Mouse (Mus musculus) thymus, postnatal 4 days (tissue): ENCODE data around the gene Armh1.

Source experiments
- DNase-seq: peaks from one replicate; pipeline ENCODE4 v3.0.0; 2021

Gene Armh1

GRCm38 (mm10) chr4:117267831-117268437 is 16.0 kb upstream of the Armh1 start:
- DNase-seq = no peak

DNA sequence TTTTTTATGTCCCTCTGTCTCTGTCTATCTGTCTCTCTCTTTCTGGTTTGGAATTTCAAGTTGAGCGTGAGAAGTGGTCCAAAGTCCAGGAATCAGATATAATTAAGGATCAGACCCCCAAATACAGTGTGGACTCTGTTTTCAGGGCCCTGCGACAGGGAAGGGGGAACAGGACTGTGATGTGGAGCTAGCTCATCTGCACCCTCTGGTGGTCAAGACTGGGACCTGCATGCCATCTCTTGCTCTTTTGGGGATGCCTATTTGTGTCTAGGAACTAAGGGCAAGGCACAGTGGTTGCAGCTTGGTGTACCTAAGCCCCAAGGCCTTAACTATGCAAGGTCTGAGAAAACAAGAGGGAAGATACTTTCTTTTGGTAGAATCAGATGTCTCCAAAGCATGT is 15.4 kb upstream of the Armh1 start:
- peak; percentile 84 for DNase-seq

- no peak for DNase-seq
These were observed 11.1 kb upstream of the Armh1 start for GRCm38 (mm10) chr4:117262987-117263386.

DNA sequence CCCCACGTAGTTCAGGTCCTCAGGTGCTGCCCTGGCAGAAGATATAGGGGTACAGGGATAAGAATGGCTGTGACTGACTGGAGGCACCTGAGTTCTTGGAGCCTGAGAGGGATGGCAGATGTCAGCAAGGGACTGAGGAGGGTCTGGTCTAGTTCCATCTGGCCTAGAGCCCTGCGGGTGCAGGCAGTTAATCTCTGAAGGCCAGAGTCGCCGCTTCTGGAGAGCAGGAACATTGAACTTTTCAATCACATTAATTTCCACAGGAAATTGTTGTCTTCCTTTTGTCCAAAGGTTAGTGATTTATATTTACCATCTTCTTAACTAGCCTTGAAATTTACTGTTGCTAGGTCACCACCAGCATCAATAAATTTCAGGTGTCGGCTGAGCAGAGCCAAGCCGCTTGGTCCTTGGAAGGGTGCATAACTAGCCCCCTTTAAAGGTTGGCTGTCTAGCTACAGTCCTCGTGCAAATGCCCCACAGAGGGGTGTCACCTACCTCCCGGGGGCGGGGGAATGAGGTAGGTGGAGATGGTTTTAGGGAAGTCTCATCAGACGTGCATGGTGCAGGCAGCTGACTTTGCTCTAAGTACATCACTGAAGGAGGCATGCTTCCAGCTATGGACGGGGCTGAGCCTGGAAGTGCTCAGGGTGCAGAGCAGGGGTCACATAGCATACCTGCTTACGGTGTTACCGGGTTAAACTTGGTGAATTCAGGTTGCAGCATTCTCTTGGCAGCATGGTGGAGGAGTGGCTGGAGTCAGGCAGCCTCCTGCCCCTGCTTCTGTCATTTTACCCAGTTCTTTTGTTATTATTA is 10.4 kb upstream of the Armh1 start:
- no peak for DNase-seq

DNA sequence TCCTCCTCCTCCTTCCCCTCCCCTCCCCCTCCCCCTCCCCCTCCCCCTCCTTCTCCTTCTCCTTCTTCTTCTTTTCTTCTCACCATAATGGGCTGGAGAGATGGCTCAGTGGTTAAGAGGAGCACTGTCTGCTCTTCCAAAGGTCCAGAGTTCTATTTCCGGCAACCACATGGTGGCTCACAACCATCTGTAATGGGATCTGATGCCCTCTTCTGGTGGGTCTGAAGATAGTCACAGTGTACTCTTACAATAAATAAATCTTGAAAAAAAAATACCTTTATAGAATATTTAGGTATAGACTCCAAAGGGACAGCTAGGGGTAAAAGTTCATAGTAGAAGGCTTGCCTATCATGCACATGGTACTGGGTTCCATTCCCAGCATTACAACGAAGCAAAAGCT is 9.3 kb upstream of the Armh1 start:
- no peak for DNase-seq

DNA sequence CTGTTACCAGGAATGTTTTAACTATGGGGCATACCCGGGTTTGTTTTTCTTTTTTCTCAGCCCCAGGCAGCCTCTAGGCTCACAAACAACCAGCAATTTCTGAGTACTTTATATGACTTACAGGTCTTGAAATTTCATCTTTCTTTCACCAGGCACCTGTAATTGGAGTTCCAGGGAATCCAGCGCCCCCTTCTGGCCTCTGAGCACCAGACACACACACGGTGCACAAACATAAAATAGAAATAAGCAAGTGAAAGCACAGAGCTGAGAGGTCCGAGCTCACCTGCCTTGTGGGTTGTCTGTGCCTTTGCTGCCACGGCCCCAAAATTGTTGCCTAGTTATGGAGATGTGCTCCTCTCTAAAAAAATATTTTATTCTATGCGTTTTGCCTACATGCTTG is 8.0 kb upstream of the Armh1 start:
- DNase-seq = peak; percentile 44

GRCm38 (mm10) chr4:117254672-117255071 is 2.7 kb upstream of the Armh1 start:
- DNase-seq = no peak

- no peak for DNase-seq
These were observed 2.2 kb upstream of the Armh1 start for GRCm38 (mm10) chr4:117254017-117254627.

DNA sequence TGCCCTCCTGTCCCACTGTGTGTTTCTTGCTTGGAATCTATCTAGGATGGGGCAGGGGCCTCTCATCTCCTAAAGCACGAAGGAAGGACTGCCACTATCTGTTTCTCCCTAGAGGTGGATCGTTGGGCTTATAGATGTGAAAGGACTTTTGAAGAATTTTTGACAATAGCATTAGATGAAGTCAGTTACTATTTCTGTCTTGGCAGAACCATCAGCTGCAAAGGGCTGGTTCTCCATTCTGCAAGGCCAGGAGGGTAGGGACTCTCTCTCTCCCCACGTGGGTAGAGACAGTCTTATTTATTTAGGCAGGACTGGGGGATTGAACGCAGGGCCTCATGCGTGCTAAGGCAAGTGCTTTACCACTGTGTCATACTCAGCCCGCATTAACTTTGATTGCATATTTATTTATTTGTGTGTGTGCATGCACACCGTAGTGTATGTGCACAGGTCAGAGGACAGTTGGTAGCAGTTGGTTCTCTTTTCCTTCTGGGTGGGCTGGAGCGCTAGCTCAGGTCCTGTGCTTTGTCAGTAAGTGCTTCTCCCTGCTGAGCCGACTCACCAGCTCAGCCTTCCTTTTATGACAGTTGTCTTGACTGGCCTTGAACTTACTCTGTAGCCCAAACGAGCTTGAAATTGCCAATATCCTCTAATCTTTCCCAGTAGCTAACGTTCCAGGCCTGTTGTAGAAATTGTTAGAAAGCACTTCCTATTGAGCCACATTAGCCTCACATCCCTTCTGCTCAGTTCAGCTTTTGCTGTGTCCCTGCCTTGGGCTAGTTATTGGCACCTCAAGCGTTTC is 1.5 kb upstream of the Armh1 start:
- no peak for DNase-seq

- no peak for DNase-seq
These were observed 830 bp upstream of the Armh1 start for GRCm38 (mm10) chr4:117252755-117253154.

- DNase-seq = no peak
These were observed 426 bp upstream of the Armh1 start for GRCm38 (mm10) chr4:117252351-117252750.

- no peak for DNase-seq
These were observed 943 bp downstream of the Armh1 start for GRCm38 (mm10) chr4:117250982-117251381.

GRCm38 (mm10) chr4:117240867-117241266 is 11.1 kb downstream of the Armh1 start:
- no peak for DNase-seq

DNA sequence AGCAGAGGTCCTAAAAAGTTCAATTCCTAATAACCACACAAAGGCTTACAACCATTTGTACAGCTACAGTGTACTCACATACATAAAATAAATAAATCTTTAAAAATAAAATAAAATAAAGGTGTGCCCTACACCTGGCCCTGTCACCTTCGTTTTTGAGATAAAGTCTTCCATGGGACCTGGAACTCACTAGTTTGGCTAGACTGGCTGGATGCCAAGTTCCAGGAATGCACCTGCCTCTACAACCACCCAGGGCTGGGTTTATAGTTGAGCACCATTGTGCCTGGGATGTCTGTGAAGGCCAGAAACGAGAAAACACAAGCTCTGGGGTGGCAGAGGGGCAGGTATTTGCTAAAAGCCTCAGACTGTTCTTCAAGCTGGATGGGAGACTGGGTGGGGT is 12.8 kb downstream of the Armh1 start:
- DNase-seq = no peak

DNA sequence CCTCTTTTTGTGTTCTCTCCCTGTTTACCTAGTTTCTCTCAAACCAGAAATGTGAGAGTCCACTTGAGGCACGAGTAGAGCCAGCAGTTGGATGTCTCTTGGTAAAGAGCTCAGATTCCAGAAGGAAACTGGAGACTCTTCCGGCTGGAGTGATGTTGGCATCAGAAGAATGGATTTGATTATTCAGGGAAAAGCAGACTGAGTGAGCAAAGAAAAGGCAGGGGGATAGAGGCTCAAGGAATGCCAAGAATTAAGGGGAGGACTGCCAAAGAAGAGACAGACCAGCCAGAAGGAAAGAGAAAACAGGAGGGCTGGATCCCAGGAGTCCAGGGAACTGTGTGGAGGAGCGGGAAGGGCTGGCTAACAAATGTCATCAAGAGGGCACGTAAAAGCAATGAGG is 16.1 kb downstream of the Armh1 start:
- DNase-seq = no peak

- DNase-seq = no peak
These were observed 17.7 kb downstream of the Armh1 start for GRCm38 (mm10) chr4:117234166-117234741.

DNA sequence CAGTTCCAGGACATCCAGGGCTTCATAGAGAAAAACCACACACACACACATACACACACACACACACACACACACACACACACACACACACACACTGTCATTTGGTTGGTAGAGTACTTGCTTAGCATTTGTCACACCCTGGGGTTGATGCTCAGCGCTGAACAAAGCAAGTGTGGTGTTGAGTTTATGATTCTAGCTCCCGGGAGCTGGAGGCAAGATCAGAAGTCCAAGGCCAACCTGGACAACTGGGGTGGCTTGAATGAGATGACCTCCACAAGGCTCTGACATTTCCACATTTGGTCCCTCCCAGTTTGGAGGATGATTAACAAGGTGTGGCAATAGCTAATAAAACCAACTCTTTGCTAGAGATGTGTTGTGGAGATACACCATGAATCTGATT is 20.7 kb downstream of the Armh1 start:
- no peak for DNase-seq

- DNase-seq = peak; percentile 57
These were observed 21.6 kb downstream of the Armh1 start for GRCm38 (mm10) chr4:117230331-117230730.

GRCm38 (mm10) chr4:117229590-117229989 is 22.3 kb downstream of the Armh1 start:
- no peak for DNase-seq

GRCm38 (mm10) chr4:117225250-117225649 is 26.7 kb downstream of the Armh1 start:
- no peak for DNase-seq

- no peak for DNase-seq
These were observed 27.8 kb downstream of the Armh1 start for GRCm38 (mm10) chr4:117224122-117224521.

- DNase-seq = no peak
These were observed 28.9 kb downstream of the Armh1 start for GRCm38 (mm10) chr4:117223001-117223400.

- DNase-seq = no peak
These were observed 30.1 kb downstream of the Armh1 start for GRCm38 (mm10) chr4:117221836-117222235.
